Mouse (Mus musculus): ENCODE data around the gene Efhd2. TPM values are rescaled to one million over a fixed set of nuclear protein-coding genes. Genes with fewer than 3 reads are reported as not detected.

The Efhd2 gene
- 33.7 and 35.1 TPM in 2 replicates for polyA plus RNA-seq (2016; fragmentation: Nextera tagmentation; extraction: Ambion mirVana)

- under 1% methylated on average over 72 of the region's 73 CpGs for WGBS
- H3K36me3 ChIP-seq, result no peaks in the 10 kb centered on the region
- H3K27me3 ChIP-seq (ENCODE audit: low read depth, poor library complexity, severe bottlenecking), result peaks cover 43% of the 10 kb centered on the region
- peaks cover 40% of the 10 kb centered on the region for H3K4me1 ChIP-seq
- H3K27ac ChIP-seq, result peak within 1 kb of the TSS; percentile 83
- DNase-seq (ENCODE audit: low spot score), result peak; percentile 83
- no peaks in the 10 kb centered on the region for H3K9me3 ChIP-seq (replicated peaks)
- H3K4me3 ChIP-seq, result peak within 1 kb of the TSS; percentile 81
These were observed at the start of gene Efhd2 for GRCm38 (mm10) chr4:141874601-141875460. Efhd2 (minus strand) TSS chr4:141874920.

- no peaks in the 10 kb centered on the region for H3K27me3 ChIP-seq (ENCODE audit: low read depth, poor library complexity, severe bottlenecking)
- WGBS, result 91% methylated on average over 11 of the region's 11 CpGs
- peaks cover 7% of the 10 kb centered on the region; the same call in 1 of the 2 replicates for H3K4me1 ChIP-seq
- DNase-seq (ENCODE audit: low spot score), result no peak
- no peaks in the 10 kb centered on the region for H3K36me3 ChIP-seq
- H3K4me3 ChIP-seq, result no peak overlapping the region
- no peak overlapping the region for H3K27ac ChIP-seq
- no peaks in the 10 kb centered on the region for H3K9me3 ChIP-seq (replicated peaks)
These were observed 49.2 kb upstream of the Efhd2 start for GRCm38 (mm10) chr4:141923961-141924360.

- DNase-seq (ENCODE audit: low spot score), result no peak
- Histone ChIP-seq H3K4me1 (peaks cover 12% of the 10 kb centered on the region), H3K27ac (no peak overlapping the region), H3K9me3 (replicated peaks) (no peaks in the 10 kb centered on the region), H3K27me3 (ENCODE audit: low read depth, poor library complexity, severe bottlenecking) (no peaks in the 10 kb centered on the region), H3K4me3 (no peak overlapping the region), H3K36me3 (no peaks in the 10 kb centered on the region)
- WGBS, result 89% methylated on average over 10 of the region's 10 CpGs
These were observed 45.7 kb upstream of the Efhd2 start for GRCm38 (mm10) chr4:141920391-141920790.

GRCm38 (mm10) chr4:141917735-141918419 is 43.2 kb upstream of the Efhd2 start:
- Histone ChIP-seq H3K27ac (0 out of 2 replicates have a peak overlapping the region, but pooled peaks have one; percentile 12), H3K27me3 (ENCODE audit: low read depth, poor library complexity, severe bottlenecking) (no peaks in the 10 kb centered on the region), H3K4me1 (peaks cover 23% of the 10 kb centered on the region), H3K4me3 (no peak overlapping the region), H3K9me3 (replicated peaks) (no peaks in the 10 kb centered on the region), H3K36me3 (no peaks in the 10 kb centered on the region)
- WGBS, result 62% methylated on average over 7 of the region's 7 CpGs
- DNase-seq (ENCODE audit: low spot score), result no peak

GRCm38 (mm10) chr4:141914040-141914439 is 39.3 kb upstream of the Efhd2 start:
- Histone ChIP-seq H3K9me3 (replicated peaks) (no peaks in the 10 kb centered on the region), H3K27ac (peak overlapping the region; percentile 30; the same call in 1 of the 2 replicates), H3K27me3 (ENCODE audit: low read depth, poor library complexity, severe bottlenecking) (no peaks in the 10 kb centered on the region), H3K4me3 (no peak overlapping the region), H3K4me1 (peaks cover 20% of the 10 kb centered on the region), H3K36me3 (no peaks in the 10 kb centered on the region)
- WGBS, result 31% methylated on average over 7 of the region's 7 CpGs
- DNase-seq (ENCODE audit: low spot score), result peak; percentile 42

- 74% methylated on average over 13 of the region's 13 CpGs for WGBS
- Histone ChIP-seq H3K27me3 (ENCODE audit: low read depth, poor library complexity, severe bottlenecking) (no peaks in the 10 kb centered on the region), H3K36me3 (no peaks in the 10 kb centered on the region), H3K4me1 (peaks cover 20% of the 10 kb centered on the region), H3K4me3 (no peak overlapping the region), H3K9me3 (replicated peaks) (no peaks in the 10 kb centered on the region), H3K27ac (peak overlapping the region; percentile 30; the same call in 1 of the 2 replicates)
- no peak for DNase-seq (ENCODE audit: low spot score)
These were observed 38.7 kb upstream of the Efhd2 start for GRCm38 (mm10) chr4:141913201-141913993.

- H3K4me3 ChIP-seq, result no peak overlapping the region
- H3K4me1 ChIP-seq, result peaks cover 18% of the 10 kb centered on the region
- H3K9me3 ChIP-seq (replicated peaks), result no peaks in the 10 kb centered on the region
- H3K27me3 ChIP-seq (ENCODE audit: low read depth, poor library complexity, severe bottlenecking), result peaks cover 9% of the 10 kb centered on the region; the same call in 1 of the 2 replicates
- H3K27ac ChIP-seq, result 0 out of 2 replicates have a peak overlapping the region, but pooled peaks have one; percentile 19
- 79% methylated on average over 9 of the region's 9 CpGs for WGBS
- DNase-seq (ENCODE audit: low spot score), result no peak
- H3K36me3 ChIP-seq, result no peaks in the 10 kb centered on the region
These were observed 30.0 kb upstream of the Efhd2 start for GRCm38 (mm10) chr4:141904710-141905109.

- Histone ChIP-seq H3K4me1 (peaks cover 23% of the 10 kb centered on the region), H3K27me3 (ENCODE audit: low read depth, poor library complexity, severe bottlenecking) (peaks cover 17% of the 10 kb centered on the region; the same call in 1 of the 2 replicates), H3K9me3 (replicated peaks) (no peaks in the 10 kb centered on the region), H3K27ac (no peak overlapping the region), H3K4me3 (no peak overlapping the region), H3K36me3 (no peaks in the 10 kb centered on the region)
- 89% methylated on average over 8 of the region's 8 CpGs for WGBS
- DNase-seq (ENCODE audit: low spot score), result no peak
These were observed 27.7 kb upstream of the Efhd2 start for GRCm38 (mm10) chr4:141902479-141902858.

- WGBS, result 65% methylated on average over 17 of the region's 17 CpGs
- H3K4me3 ChIP-seq, result no peak overlapping the region
- DNase-seq (ENCODE audit: low spot score), result no peak
- H3K4me1 ChIP-seq, result peaks cover 23% of the 10 kb centered on the region
- H3K36me3 ChIP-seq, result no peaks in the 10 kb centered on the region
- peaks cover 17% of the 10 kb centered on the region; the same call in 1 of the 2 replicates for H3K27me3 ChIP-seq (ENCODE audit: low read depth, poor library complexity, severe bottlenecking)
- no peaks in the 10 kb centered on the region for H3K9me3 ChIP-seq (replicated peaks)
- no peak overlapping the region for H3K27ac ChIP-seq
These were observed 27.2 kb upstream of the Efhd2 start for GRCm38 (mm10) chr4:141901711-141902478.

- no peaks in the 10 kb centered on the region for H3K36me3 ChIP-seq
- H3K9me3 ChIP-seq (replicated peaks), result no peaks in the 10 kb centered on the region
- peaks cover 35% of the 10 kb centered on the region for H3K4me1 ChIP-seq
- H3K4me3 ChIP-seq, result no peak overlapping the region
- 78% methylated on average over 11 of the region's 11 CpGs for WGBS
- DNase-seq (ENCODE audit: low spot score), result no peak
- 0 out of 2 replicates have a peak overlapping the region, but pooled peaks have one; percentile 0 for H3K27ac ChIP-seq
- H3K27me3 ChIP-seq (ENCODE audit: low read depth, poor library complexity, severe bottlenecking), result peaks cover 17% of the 10 kb centered on the region; the same call in 1 of the 2 replicates
These were observed 25.7 kb upstream of the Efhd2 start for GRCm38 (mm10) chr4:141900421-141900820.

GRCm38 (mm10) chr4:141899936-141900335 is 25.2 kb upstream of the Efhd2 start:
- no peak overlapping the region; the same call in 1 of the 2 replicates for H3K27ac ChIP-seq
- no peaks in the 10 kb centered on the region for H3K36me3 ChIP-seq
- H3K27me3 ChIP-seq (ENCODE audit: low read depth, poor library complexity, severe bottlenecking), result peaks cover 17% of the 10 kb centered on the region; the same call in 1 of the 2 replicates
- 25% methylated on average over 8 of the region's 8 CpGs for WGBS
- H3K9me3 ChIP-seq (replicated peaks), result no peaks in the 10 kb centered on the region
- DNase-seq (ENCODE audit: low spot score), result no peak
- H3K4me3 ChIP-seq, result no peak overlapping the region
- peaks cover 36% of the 10 kb centered on the region for H3K4me1 ChIP-seq

GRCm38 (mm10) chr4:141898905-141899304 is 24.2 kb upstream of the Efhd2 start:
- no peak overlapping the region for H3K4me3 ChIP-seq
- 84% methylated on average over 8 of the region's 8 CpGs for WGBS
- H3K9me3 ChIP-seq (replicated peaks), result no peaks in the 10 kb centered on the region
- H3K27me3 ChIP-seq (ENCODE audit: low read depth, poor library complexity, severe bottlenecking), result peaks cover 14% of the 10 kb centered on the region; the same call in 1 of the 2 replicates
- no peak for DNase-seq (ENCODE audit: low spot score)
- H3K27ac ChIP-seq, result no peak overlapping the region
- no peaks in the 10 kb centered on the region for H3K36me3 ChIP-seq
- peaks cover 36% of the 10 kb centered on the region for H3K4me1 ChIP-seq

Measured in limb, embryonic 10.5 days (tissue).